Mouse (Mus musculus) intestine, postnatal 0 days (tissue): Measurements from ENCODE around the gene Brd3. TPM values are rescaled to one million over a fixed set of nuclear protein-coding genes. Genes with fewer than 3 reads are reported as not detected.
A peak's percentile ranks its signal among the peaks of the same experiment; 100 is the strongest.

Source experiments
- ATAC-seq: fragments of 200-750 bp; cut with Nextera tagmentation; 2 replicates; pipeline ENCODE4 v1.8.0; 2017; ENCODE audit warnings: mild to moderate bottlenecking, moderate TSS enrichment, moderate library complexity
- H3K27ac ChIP-seq: fragments of 300-500 bp; sonication (generic); 2 replicates; pipeline ENCODE4 v1.5.1; 2014; ENCODE audit warnings: mild to moderate bottlenecking, low read depth, low read length, moderate library complexity
- H3K27me3 ChIP-seq: fragments of 300-500 bp; sonication (generic); replicated peaks from 2 replicates; pipeline ENCODE4 v1.6.1; 2014; ENCODE audit warnings: low read length, mixed read lengths; ENCODE audit not compliant: control insufficient read depth, insufficient read depth
- H3K36me3 ChIP-seq: fragments of 300-500 bp; sonication (generic); 2 replicates; pipeline ENCODE4 v1.6.1; 2014; ENCODE audit warnings: mild to moderate bottlenecking, moderate library complexity; ENCODE audit not compliant: control insufficient read depth, insufficient read depth
- H3K4me1 ChIP-seq: fragments of 300-500 bp; sonication (generic); replicated peaks from 2 replicates; pipeline ENCODE4 v1.6.1; 2014; ENCODE audit warnings: antibody characterized with exemption, low read length, mixed read lengths; ENCODE audit not compliant: control insufficient read depth, insufficient read depth
- H3K4me2 ChIP-seq: fragments of 300-500 bp; sonication (generic); replicated peaks from 2 replicates; pipeline ENCODE4 v1.6.1; 2014; ENCODE audit warnings: low read depth, mild to moderate bottlenecking, moderate library complexity
- H3K4me3 ChIP-seq: fragments of 300-500 bp; sonication (generic); 2 replicates; pipeline ENCODE4 v1.5.1; 2014; ENCODE audit warnings: low read depth, low read length
- H3K9ac ChIP-seq: fragments of 300-500 bp; sonication (generic); 2 replicates; pipeline ENCODE4 v1.6.1; 2014; ENCODE audit warnings: mild to moderate bottlenecking, low read depth, low read length
- H3K9me3 ChIP-seq: fragments of 300-500 bp; sonication (generic); 2 replicates; pipeline ENCODE4 v1.6.1; 2016; ENCODE audit warnings: mixed run types; ENCODE audit not compliant: control insufficient read depth
- CTCF ChIP-seq: sonication (generic); IDR thresholded peaks from 2 replicates; pipeline ENCODE4 v1.5.1; 2016; ENCODE audit warnings: low read depth, mild to moderate bottlenecking, control low read depth, antibody characterized with exemption, moderate library complexity
- WGBS: fragments of 180-500 bp; shearing (Covaris S2); extraction: QIAGEN DNeasy Blood & Tissue Kit; methylation state at CpG from one replicate; pipeline ENCODE4 v1.1.7; 2014; 5-methylcytosine and 5-hydroxymethylcytosine counted together
- polyA plus RNA-seq: library from polyadenylated mRNA; unstranded; fragments of >200 nt; fragmentation: Nextera tagmentation; extraction: Ambion mirVana; gene quantifications from 2 replicates; pipeline ENCODE4 v1.2.1, GENCODE M21; 2015

Brd3 gene
- polyA plus RNA-seq, 1 experiment from 2014 or later = 49.8 TPM

DNA sequence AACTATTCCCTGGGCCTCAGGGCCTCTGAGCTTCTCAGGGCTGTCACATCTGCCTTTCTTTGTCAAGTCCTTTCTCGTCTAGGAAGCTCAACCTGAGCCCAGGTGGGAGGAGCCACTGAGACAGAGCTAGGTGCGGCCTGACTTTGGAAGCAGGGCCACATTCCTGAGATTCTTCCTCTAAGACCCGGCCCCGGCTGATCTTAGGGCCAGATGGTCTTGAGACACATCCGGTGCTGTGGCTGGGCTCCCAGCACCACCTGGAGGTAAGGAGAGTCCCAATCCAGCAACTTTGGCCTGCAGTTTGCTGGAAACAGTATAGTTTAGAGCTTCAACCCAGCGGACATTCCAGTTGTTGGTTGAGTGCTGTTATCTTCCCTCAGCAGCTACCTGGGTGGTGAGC is 1.9 kb downstream of the Brd3 start:
- peak; percentile 53 for TF ChIP-seq CTCF
- H3K27ac ChIP-seq = no peak overlapping the region
- H3K4me1 ChIP-seq = 0 out of 2 replicates have a peak, but pooled peaks cover 5% of the 10 kb centered on the region
- H3K9ac ChIP-seq = peak overlapping the region; percentile 17; the same call in 1 of the 2 replicates
- no peak overlapping the region for H3K4me2 ChIP-seq
- no peaks in the 10 kb centered on the region for H3K36me3 ChIP-seq
- ATAC-seq = peak; percentile 63
- 10% methylated on average over 6 of the region's 6 CpGs for WGBS
- no peaks in the 10 kb centered on the region for H3K27me3 ChIP-seq
- no peaks in the 10 kb centered on the region for H3K9me3 ChIP-seq
- no peak overlapping the region for H3K4me3 ChIP-seq

GRCm38 (mm10) chr2:27504113-27504885 is 3.2 kb downstream of the Brd3 start:
- no peak overlapping the region for H3K9ac ChIP-seq
- no peak for TF ChIP-seq CTCF

DNA sequence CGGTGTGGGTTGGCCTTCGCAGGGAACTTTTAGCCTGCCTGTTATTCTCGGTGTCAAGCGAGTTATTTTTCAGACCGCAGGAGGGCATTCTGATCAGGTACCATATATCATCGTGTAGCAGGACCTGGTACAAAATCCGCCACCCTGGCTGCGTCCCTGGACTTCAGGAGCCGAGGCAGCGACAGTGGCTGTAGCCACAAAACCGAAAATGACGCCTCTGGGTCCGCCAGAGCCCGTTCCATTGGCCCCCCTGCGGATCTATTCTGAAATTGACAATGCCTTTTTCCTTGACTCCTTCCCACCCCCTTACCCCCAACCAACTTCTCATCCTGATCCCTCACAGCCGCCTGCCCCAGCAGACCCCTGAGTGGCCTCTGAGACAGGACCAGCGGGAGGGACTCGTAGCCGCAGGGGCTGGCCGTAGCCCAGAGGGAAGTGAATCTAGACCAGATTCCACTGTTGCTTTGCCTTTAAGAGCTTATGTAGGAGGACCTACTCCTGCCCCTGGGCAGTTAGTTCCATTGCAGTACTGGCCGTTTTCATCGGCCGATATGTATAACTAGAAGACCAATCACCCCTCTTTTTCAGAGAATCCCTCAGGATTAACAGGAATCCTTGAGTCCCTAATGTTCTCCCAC is 11.0 kb downstream of the Brd3 start:
- ATAC-seq = no peak
- Histone ChIP-seq H3K4me2 (peak overlapping the region; percentile 58), H3K27ac (no peak overlapping the region), H3K4me3 (peak overlapping the region; percentile 22), H3K36me3 (no peaks in the 10 kb centered on the region; the same call in 1 of the 2 replicates), H3K27me3 (no peaks in the 10 kb centered on the region), H3K9ac (no peak overlapping the region), H3K9me3 (peaks cover 7% of the 10 kb centered on the region; the same call in 1 of the 2 replicates), H3K4me1 (no peaks in the 10 kb centered on the region)
- TF ChIP-seq CTCF = no peak
- WGBS = 61% methylated on average over 23 of the region's 23 CpGs

More at GRCm38 (mm10) chr2:27504113-27504885, 3.2 kb downstream of the Brd3 start:
- no peaks in the 10 kb centered on the region for H3K9me3 ChIP-seq
- H3K4me1 ChIP-seq = 0 out of 2 replicates have a peak, but pooled peaks cover 5% of the 10 kb centered on the region
- no peak for ATAC-seq
- H3K4me3 ChIP-seq = no peak overlapping the region
- H3K27me3 ChIP-seq = no peaks in the 10 kb centered on the region
- H3K36me3 ChIP-seq = no peaks in the 10 kb centered on the region
- H3K27ac ChIP-seq = no peak overlapping the region
- H3K4me2 ChIP-seq = no peak overlapping the region
- 61% methylated on average over 7 of the region's 7 CpGs for WGBS

DNA sequence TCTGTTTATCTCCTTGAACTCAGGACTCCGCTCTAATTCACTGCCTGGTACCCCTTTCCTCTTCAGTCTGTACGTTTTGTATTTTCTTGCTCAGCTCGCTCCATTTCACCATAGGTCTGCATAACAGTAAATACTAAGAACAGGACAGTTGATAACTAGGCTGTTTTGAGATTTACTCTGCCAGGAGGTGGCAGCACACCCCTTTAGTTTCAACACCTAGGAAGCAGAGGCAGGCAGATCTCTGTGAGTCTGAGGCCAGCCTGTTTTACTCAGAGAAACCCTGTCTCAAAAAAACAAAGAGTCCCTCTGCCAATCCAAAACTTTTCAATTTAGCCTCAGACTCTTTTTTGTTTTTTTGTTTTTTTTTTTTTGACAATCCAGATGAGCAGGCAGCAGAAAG is 13.5 kb downstream of the Brd3 start:
- Histone ChIP-seq H3K4me1 (no peaks in the 10 kb centered on the region), H3K4me2 (no peak overlapping the region), H3K36me3 (no peaks in the 10 kb centered on the region; the same call in 1 of the 2 replicates), H3K4me3 (no peak overlapping the region), H3K9me3 (peaks cover 7% of the 10 kb centered on the region; the same call in 1 of the 2 replicates), H3K27me3 (no peaks in the 10 kb centered on the region), H3K9ac (no peak overlapping the region), H3K27ac (no peak overlapping the region)
- ATAC-seq = no peak
- 92% methylated on average over 3 of the region's 3 CpGs for WGBS
- 0 out of 2 replicates have a peak, but pooled peaks have one; percentile 14 for TF ChIP-seq CTCF

GRCm38 (mm10) chr2:27490939-27491338 is 16.5 kb downstream of the Brd3 start:
- no peak for ATAC-seq
- no peaks in the 10 kb centered on the region for H3K27me3 ChIP-seq
- H3K9ac ChIP-seq = no peak overlapping the region
- WGBS = 93% methylated on average over 2 of the region's 2 CpGs
- H3K4me1 ChIP-seq = no peaks in the 10 kb centered on the region
- TF ChIP-seq CTCF = no peak
- peaks cover 4% of the 10 kb centered on the region; the same call in 1 of the 2 replicates for H3K9me3 ChIP-seq
- no peaks in the 10 kb centered on the region for H3K36me3 ChIP-seq
- H3K4me3 ChIP-seq = no peak overlapping the region
- no peak overlapping the region for H3K4me2 ChIP-seq
- no peak overlapping the region for H3K27ac ChIP-seq

DNA sequence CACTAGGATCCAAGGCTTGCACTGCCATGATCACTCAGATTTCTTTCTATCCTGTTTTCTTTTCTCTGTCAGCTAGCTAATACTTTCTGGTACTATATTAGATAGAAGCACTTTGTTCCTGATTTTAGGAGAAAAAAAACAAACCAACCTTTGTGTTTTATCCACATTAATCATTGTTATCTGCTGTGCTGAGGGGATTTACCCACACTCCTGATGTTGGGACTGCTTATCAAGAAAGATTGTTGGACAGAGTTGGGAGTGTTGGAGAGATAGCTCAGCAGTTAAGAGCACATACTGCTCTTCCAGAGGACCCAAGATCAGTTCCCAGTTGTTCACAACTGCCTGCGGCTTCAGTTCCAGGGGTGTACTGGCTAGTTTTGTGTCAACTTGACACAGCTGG is 19.1 kb downstream of the Brd3 start:
- Histone ChIP-seq H3K36me3 (no peaks in the 10 kb centered on the region), H3K4me3 (no peak overlapping the region), H3K27me3 (no peaks in the 10 kb centered on the region), H3K9ac (no peak overlapping the region), H3K4me2 (no peak overlapping the region), H3K4me1 (no peaks in the 10 kb centered on the region), H3K27ac (no peak overlapping the region), H3K9me3 (no peaks in the 10 kb centered on the region)
- ATAC-seq = no peak
- WGBS = 86% methylated on average over 1 of the region's 1 CpGs
- TF ChIP-seq CTCF = no peak
